Mouse (Mus musculus): Measurements from ENCODE around the gene Gm11568. TPM values are rescaled to one million over a fixed set of nuclear protein-coding genes. Genes with fewer than 3 reads are reported as not detected.
"Not testable (repeated sequence)": the region's sequence is repeated elsewhere in the genome, so short reads cannot be mapped to it uniquely, and the experiment has no call there.

The Gm11568 gene
- not detected in 2 replicates for polyA plus RNA-seq (2014; fragmentation: Nextera tagmentation; extraction: Ambion mirVana)

GRCm38 (mm10) chr11:99857617-99858016 is at the start of gene Gm11568:
Gene Gm11568, plus strand, starts transcription at chr11:99857917.
- no peak for ATAC-seq (ENCODE audit: low read depth)
- Histone ChIP-seq H3K27ac (ENCODE audit: low read depth, low read length) (no peak within 1 kb of the TSS), H3K4me2 (ENCODE audit: low read depth, low read length) (no peak within 1 kb of the TSS), H3K27me3 (ENCODE audit: control insufficient read depth, insufficient read depth, low read length) (no peaks in the 10 kb centered on the region), H3K4me3 (ENCODE audit: low read depth, low read length) (no peak within 1 kb of the TSS), H3K9ac (replicated peaks; ENCODE audit: low read depth, low read length) (no peak within 1 kb of the TSS), H3K9me3 (ENCODE audit: control insufficient read depth, low read length) (no peaks in the 10 kb centered on the region), H3K4me1 (ENCODE audit: control insufficient read depth, insufficient read depth, low read length) (no peaks in the 10 kb centered on the region), H3K36me3 (ENCODE audit: control insufficient read depth, insufficient read depth, low read length) (no peaks in the 10 kb centered on the region)
- 92% methylated on average over 2 of the region's 2 CpGs for WGBS

DNA sequence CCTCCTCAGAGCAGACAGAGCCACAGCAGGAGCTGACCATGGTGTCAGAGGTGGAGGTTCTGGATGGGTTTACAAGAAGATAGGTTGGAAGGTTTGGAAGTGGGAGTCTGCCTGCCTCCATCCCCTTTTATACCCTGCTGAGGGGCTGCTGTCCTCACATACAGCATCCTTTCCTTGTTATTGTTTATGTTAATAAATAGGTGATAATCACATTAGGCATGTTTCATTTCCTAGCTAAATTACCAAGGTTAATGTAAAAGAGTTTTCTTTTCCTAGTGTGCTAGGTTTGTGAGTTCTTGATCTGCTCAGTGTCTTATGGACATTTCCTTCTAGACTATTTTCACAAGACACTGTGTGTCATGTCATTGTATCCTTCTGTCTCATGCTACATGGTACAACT is 47.9 kb upstream of the Gm11568 start, which contains the start of gene Krtap4-13:
Gene Krtap4-13, minus strand, starts transcription at position 101 of the 400 bp plus-strand sequence.
- not testable (repeated sequence) for H3K4me2 ChIP-seq (ENCODE audit: low read depth, low read length); H3K4me1 ChIP-seq (ENCODE audit: control insufficient read depth, insufficient read depth, low read length); H3K27me3 ChIP-seq (ENCODE audit: control insufficient read depth, insufficient read depth, low read length); H3K4me3 ChIP-seq (ENCODE audit: low read depth, low read length); H3K27ac ChIP-seq (ENCODE audit: low read depth, low read length); ATAC-seq (ENCODE audit: low read depth); H3K36me3 ChIP-seq (ENCODE audit: control insufficient read depth, insufficient read depth, low read length); H3K9me3 ChIP-seq (ENCODE audit: control insufficient read depth, low read length); H3K9ac ChIP-seq (replicated peaks; ENCODE audit: low read depth, low read length)

GRCm38 (mm10) chr11:99815566-99815965 is 42.2 kb upstream of the Gm11568 start, which contains the start of gene Gm11564:
Gene Gm11564, minus strand, starts transcription at chr11:99815666.
- H3K36me3 ChIP-seq (ENCODE audit: control insufficient read depth, insufficient read depth, low read length); H3K27me3 ChIP-seq (ENCODE audit: control insufficient read depth, insufficient read depth, low read length); H3K4me2 ChIP-seq (ENCODE audit: low read depth, low read length); H3K4me3 ChIP-seq (ENCODE audit: low read depth, low read length); H3K9ac ChIP-seq (replicated peaks; ENCODE audit: low read depth, low read length); H3K9me3 ChIP-seq (ENCODE audit: control insufficient read depth, low read length); H3K27ac ChIP-seq (ENCODE audit: low read depth, low read length); ATAC-seq (ENCODE audit: low read depth); H3K4me1 ChIP-seq (ENCODE audit: control insufficient read depth, insufficient read depth, low read length): not testable (repeated sequence)
- 89% methylated on average over 2 of the region's 2 CpGs for WGBS

DNA sequence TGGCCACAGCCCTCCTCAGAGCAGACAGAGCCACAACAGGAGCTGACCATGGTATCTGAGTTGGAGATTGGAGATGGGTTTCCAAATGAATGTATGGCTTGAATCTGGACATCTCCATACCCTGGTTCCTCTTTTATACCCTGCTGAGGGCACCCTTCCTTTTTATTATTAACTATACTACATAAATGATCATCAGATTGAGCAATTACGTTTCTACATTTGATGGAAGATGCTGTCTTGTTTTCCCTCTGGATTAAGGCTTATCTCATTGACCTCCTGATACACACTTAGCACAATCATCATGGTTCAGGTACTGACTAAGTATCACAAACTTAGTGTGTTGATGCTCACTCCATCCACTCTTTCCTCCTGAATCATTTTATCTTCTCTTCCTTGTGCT is 19.8 kb upstream of the Gm11568 start, which contains the start of gene 2300003K06Rik:
Gene 2300003K06Rik, minus strand, starts transcription at position 101 of the 400 bp plus-strand sequence.
- Histone ChIP-seq H3K9ac (replicated peaks; ENCODE audit: low read depth, low read length) (no peak within 1 kb of the TSS), H3K4me3 (ENCODE audit: low read depth, low read length) (no peak within 1 kb of the TSS), H3K27ac (ENCODE audit: low read depth, low read length) (no peak within 1 kb of the TSS), H3K27me3 (ENCODE audit: control insufficient read depth, insufficient read depth, low read length) (no peaks in the 10 kb centered on the region), H3K36me3 (ENCODE audit: control insufficient read depth, insufficient read depth, low read length) (no peaks in the 10 kb centered on the region), H3K4me2 (ENCODE audit: low read depth, low read length) (no peak within 1 kb of the TSS), H3K9me3 (ENCODE audit: control insufficient read depth, low read length) (no peaks in the 10 kb centered on the region), H3K4me1 (ENCODE audit: control insufficient read depth, insufficient read depth, low read length) (no peaks in the 10 kb centered on the region)
- 81% methylated on average over 1 of the region's 1 CpGs for WGBS
- no peak for ATAC-seq (ENCODE audit: low read depth)

DNA sequence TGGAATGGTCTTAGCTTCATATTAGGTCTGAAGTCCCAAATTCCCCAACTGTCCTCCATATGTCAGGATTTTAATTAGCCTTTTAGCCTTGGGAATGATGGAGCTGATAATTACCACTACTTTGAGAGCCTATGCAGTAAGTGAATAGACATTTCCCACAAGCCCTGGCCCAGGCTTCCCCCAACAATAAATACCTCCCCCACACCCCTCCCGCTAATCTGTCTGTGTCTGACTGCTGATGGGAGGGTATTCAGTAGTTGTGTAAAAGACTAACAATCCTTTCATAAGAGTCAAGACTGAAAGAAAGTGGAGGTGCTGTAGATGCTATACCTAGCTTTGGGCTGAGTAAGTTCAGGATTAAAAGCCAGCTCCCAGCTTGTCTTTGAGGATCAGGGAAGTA is 15.5 kb upstream of the Gm11568 start:
- H3K9ac ChIP-seq (replicated peaks; ENCODE audit: low read depth, low read length) = no peak overlapping the region
- no peaks in the 10 kb centered on the region for H3K36me3 ChIP-seq (ENCODE audit: control insufficient read depth, insufficient read depth, low read length)
- H3K27ac ChIP-seq (ENCODE audit: low read depth, low read length) = no peak overlapping the region
- H3K4me3 ChIP-seq (ENCODE audit: low read depth, low read length) = no peak overlapping the region
- no peak for ATAC-seq (ENCODE audit: low read depth)
- no peaks in the 10 kb centered on the region for H3K9me3 ChIP-seq (ENCODE audit: control insufficient read depth, low read length)
- WGBS = 10% methylated on average over 1 of the region's 1 CpGs
- H3K27me3 ChIP-seq (ENCODE audit: control insufficient read depth, insufficient read depth, low read length) = no peaks in the 10 kb centered on the region
- no peaks in the 10 kb centered on the region for H3K4me1 ChIP-seq (ENCODE audit: control insufficient read depth, insufficient read depth, low read length)
- no peak overlapping the region for H3K4me2 ChIP-seq (ENCODE audit: low read depth, low read length)

GRCm38 (mm10) chr11:99846746-99847145 is 11.0 kb upstream of the Gm11568 start:
- H3K27me3 ChIP-seq (ENCODE audit: control insufficient read depth, insufficient read depth, low read length) = no peaks in the 10 kb centered on the region
- H3K4me1 ChIP-seq (ENCODE audit: control insufficient read depth, insufficient read depth, low read length) = no peaks in the 10 kb centered on the region
- WGBS = 91% methylated on average over 2 of the region's 2 CpGs

GRCm38 (mm10) chr11:99851508-99851907 is 6.2 kb upstream of the Gm11568 start, which contains the start of gene Krtap4-16:
Gene Krtap4-16, minus strand, starts transcription at chr11:99851608.
- Histone ChIP-seq H3K9me3 (ENCODE audit: control insufficient read depth, low read length) (no peaks in the 10 kb centered on the region), H3K27me3 (ENCODE audit: control insufficient read depth, insufficient read depth, low read length) (no peaks in the 10 kb centered on the region), H3K27ac (ENCODE audit: low read depth, low read length) (no peak within 1 kb of the TSS), H3K36me3 (ENCODE audit: control insufficient read depth, insufficient read depth, low read length) (no peaks in the 10 kb centered on the region), H3K4me3 (ENCODE audit: low read depth, low read length) (no peak within 1 kb of the TSS), H3K9ac (replicated peaks; ENCODE audit: low read depth, low read length) (no peak within 1 kb of the TSS), H3K4me2 (ENCODE audit: low read depth, low read length) (no peak within 1 kb of the TSS), H3K4me1 (ENCODE audit: control insufficient read depth, insufficient read depth, low read length) (no peaks in the 10 kb centered on the region)
- no peak for ATAC-seq (ENCODE audit: low read depth)

More at GRCm38 (mm10) chr11:99846746-99847145, 11.0 kb upstream of the Gm11568 start:
- no peak overlapping the region for H3K4me3 ChIP-seq (ENCODE audit: low read depth, low read length)
- no peak overlapping the region for H3K4me2 ChIP-seq (ENCODE audit: low read depth, low read length)
- H3K27ac ChIP-seq (ENCODE audit: low read depth, low read length) = no peak overlapping the region
- no peak for ATAC-seq (ENCODE audit: low read depth)
- H3K9ac ChIP-seq (replicated peaks; ENCODE audit: low read depth, low read length) = no peak overlapping the region
- no peaks in the 10 kb centered on the region for H3K9me3 ChIP-seq (ENCODE audit: control insufficient read depth, low read length)
- no peaks in the 10 kb centered on the region for H3K36me3 ChIP-seq (ENCODE audit: control insufficient read depth, insufficient read depth, low read length)

DNA sequence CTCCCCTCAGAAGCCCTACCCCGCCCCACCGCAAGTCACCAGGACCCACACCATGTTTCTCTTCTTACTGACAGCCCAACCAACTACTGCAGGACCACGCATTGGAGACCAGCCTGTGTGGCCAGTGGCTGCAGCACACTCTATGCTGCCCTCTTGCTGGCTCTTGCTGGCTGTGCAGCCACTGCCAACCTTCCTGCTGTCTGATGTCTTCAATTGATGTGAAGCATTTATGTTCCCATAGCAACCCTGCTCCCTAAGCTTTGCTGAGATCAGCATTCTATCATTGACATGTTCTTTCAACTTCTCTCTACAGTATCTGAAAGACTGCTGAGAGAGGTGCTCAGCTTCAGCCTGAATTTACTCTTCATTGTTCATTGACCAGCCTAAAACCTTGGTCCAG is 3.6 kb upstream of the Gm11568 start:
- Histone ChIP-seq H3K27ac (ENCODE audit: low read depth, low read length) (no peak overlapping the region), H3K36me3 (ENCODE audit: control insufficient read depth, insufficient read depth, low read length) (no peaks in the 10 kb centered on the region), H3K4me3 (ENCODE audit: low read depth, low read length) (no peak overlapping the region), H3K9ac (replicated peaks; ENCODE audit: low read depth, low read length) (no peak overlapping the region), H3K4me1 (ENCODE audit: control insufficient read depth, insufficient read depth, low read length) (no peaks in the 10 kb centered on the region), H3K9me3 (ENCODE audit: control insufficient read depth, low read length) (no peaks in the 10 kb centered on the region), H3K4me2 (ENCODE audit: low read depth, low read length) (no peak overlapping the region), H3K27me3 (ENCODE audit: control insufficient read depth, insufficient read depth, low read length) (no peaks in the 10 kb centered on the region)
- ATAC-seq (ENCODE audit: low read depth) = no peak
- 68% methylated on average over 3 of the region's 3 CpGs for WGBS

- Histone ChIP-seq H3K4me1 (ENCODE audit: control insufficient read depth, insufficient read depth, low read length) (no peaks in the 10 kb centered on the region), H3K4me3 (ENCODE audit: low read depth, low read length) (no peak overlapping the region), H3K27ac (ENCODE audit: low read depth, low read length) (no peak overlapping the region), H3K36me3 (ENCODE audit: control insufficient read depth, insufficient read depth, low read length) (no peaks in the 10 kb centered on the region), H3K9me3 (ENCODE audit: control insufficient read depth, low read length) (no peaks in the 10 kb centered on the region), H3K9ac (replicated peaks; ENCODE audit: low read depth, low read length) (no peak overlapping the region), H3K27me3 (ENCODE audit: control insufficient read depth, insufficient read depth, low read length) (no peaks in the 10 kb centered on the region), H3K4me2 (ENCODE audit: low read depth, low read length) (no peak overlapping the region)
- 80% methylated on average over 2 of the region's 2 CpGs for WGBS
- ATAC-seq (ENCODE audit: low read depth) = no peak
These were observed 1.0 kb downstream of the Gm11568 start for GRCm38 (mm10) chr11:99858761-99859160.
